24 mouse cellular contexts compared by ENCODE assay signal in genomic region chr7:37979729-37980128, GRCm38 (mm10).
"Had no signal": no experiment of that assay in that cellular context is flagged by ENCODE, and none has a peak within 500 bp of the region (broad histone marks: within the 10 kb centered on the region; RNA-seq: fewer than 3 reads in every experiment).

No protein-coding gene starts in this region.

- H3K9me3 ChIP-seq: heart, embryonic 10.5 days; heart, embryonic 12.5 days; hindbrain, embryonic 10.5 days; hindbrain, embryonic 12.5 days; intestine, embryonic 15.5 days; limb, embryonic 10.5 days; limb, embryonic 12.5 days had no signal

- H3K4me1 ChIP-seq: heart, embryonic 10.5 days; heart, embryonic 12.5 days; hindbrain, embryonic 12.5 days; intestine, embryonic 15.5 days; limb, embryonic 10.5 days; limb, embryonic 12.5 days had no signal

- H3K27ac ChIP-seq: gastrocnemius, adult 2 months; heart, embryonic 10.5 days; hindbrain, embryonic 10.5 days; hindbrain, embryonic 12.5 days; hindbrain, embryonic 14.5 days; intestine, embryonic 15.5 days; layer of hippocampus, adult 2 months; limb, embryonic 10.5 days; limb, embryonic 12.5 days had no signal

- DNase-seq: gastrocnemius, adult 2 months; gastrocnemius, postnatal 10 days; gastrocnemius, postnatal 25 days; heart, adult 18-20 months; heart, postnatal 10 days; heart, postnatal 4 days; kidney, adult 18-20 months; kidney, adult 8-10 months; kidney, postnatal 10 days; kidney, postnatal 25 days; kidney, postnatal 4 days; liver had no signal

- H3K4me3 ChIP-seq: gastrocnemius, adult 2 months; heart, embryonic 10.5 days; heart, embryonic 12.5 days; hindbrain, embryonic 10.5 days; hindbrain, embryonic 12.5 days; intestine, embryonic 15.5 days; layer of hippocampus, adult 2 months; limb, embryonic 10.5 days; limb, embryonic 12.5 days had no signal

- H3K27me3 ChIP-seq: heart, embryonic 12.5 days; hindbrain, embryonic 12.5 days; intestine, embryonic 15.5 days; limb, embryonic 12.5 days had no signal

- H3K9ac ChIP-seq: heart, embryonic 12.5 days; hindbrain, embryonic 12.5 days; hindbrain, embryonic 14.5 days; intestine, embryonic 15.5 days; limb, embryonic 12.5 days had no signal

- ATAC-seq: hindbrain, embryonic 16.5 days; inflammation-experienced regulatory T-cells, adult 6 months; intestine, embryonic 15.5 days; intestine, postnatal 0 days had no signal
